Mouse (Mus musculus): ENCODE measurements around the gene Hapln3. TPM values are rescaled to one million over a fixed set of nuclear protein-coding genes. Genes with fewer than 3 reads are reported as not detected.

Hapln3 gene
- total RNA-seq (2015) (not detected in 2 replicates), total RNA-seq (2017) (not detected in 2 replicates)

GRCm38 (mm10) chr7:79130843-79131444 lies at the start of gene Hapln3:
TSS of gene Hapln3 (minus strand) at chr7:79131018.
- ATAC-seq (ENCODE audit: poor library complexity, severe bottlenecking) = no peak

GRCm38 (mm10) chr7:79173800-79174199 lies 43.0 kb upstream of the Hapln3 start:
- no peak for ATAC-seq (ENCODE audit: poor library complexity, severe bottlenecking)

GRCm38 (mm10) chr7:79171782-79172181 lies 41.0 kb upstream of the Hapln3 start:
- ATAC-seq (ENCODE audit: poor library complexity, severe bottlenecking) = no peak

GRCm38 (mm10) chr7:79167006-79167562 lies 36.3 kb upstream of the Hapln3 start:
- ATAC-seq (ENCODE audit: poor library complexity, severe bottlenecking) = peak; percentile 59

GRCm38 (mm10) chr7:79159406-79159805 lies 28.6 kb upstream of the Hapln3 start:
- ATAC-seq (ENCODE audit: poor library complexity, severe bottlenecking) = no peak

- ATAC-seq (ENCODE audit: poor library complexity, severe bottlenecking) = no peak
These were observed 18.7 kb upstream of the Hapln3 start for GRCm38 (mm10) chr7:79149522-79149921.

- ATAC-seq (ENCODE audit: poor library complexity, severe bottlenecking) = peak; percentile 100
These were observed 18.0 kb upstream of the Hapln3 start, which contains the start of gene Mfge8 for GRCm38 (mm10) chr7:79148711-79149266. TSS of gene Mfge8 (minus strand) at chr7:79149060.

GRCm38 (mm10) chr7:79147931-79148653 lies 17.3 kb upstream of the Hapln3 start:
- ATAC-seq (ENCODE audit: poor library complexity, severe bottlenecking) = no peak

- no peak for ATAC-seq (ENCODE audit: poor library complexity, severe bottlenecking)
These were observed 16.4 kb upstream of the Hapln3 start for GRCm38 (mm10) chr7:79147011-79147837.

GRCm38 (mm10) chr7:79140897-79141296 lies 10.1 kb upstream of the Hapln3 start:
- peak; percentile 84 for ATAC-seq (ENCODE audit: poor library complexity, severe bottlenecking)

GRCm38 (mm10) chr7:79139891-79140591 lies 9.2 kb upstream of the Hapln3 start:
- no peak for ATAC-seq (ENCODE audit: poor library complexity, severe bottlenecking)

- ATAC-seq (ENCODE audit: poor library complexity, severe bottlenecking) = no peak
These were observed 8.6 kb upstream of the Hapln3 start for GRCm38 (mm10) chr7:79139328-79139824.

GRCm38 (mm10) chr7:79133391-79133790 lies 2.6 kb upstream of the Hapln3 start:
- ATAC-seq (ENCODE audit: poor library complexity, severe bottlenecking) = no peak

GRCm38 (mm10) chr7:79130385-79130784 lies 433 bp downstream of the Hapln3 start:
- no peak for ATAC-seq (ENCODE audit: poor library complexity, severe bottlenecking)

GRCm38 (mm10) chr7:79129883-79130282 lies 935 bp downstream of the Hapln3 start:
- ATAC-seq (ENCODE audit: poor library complexity, severe bottlenecking) = no peak

GRCm38 (mm10) chr7:79123465-79123864 lies 7.4 kb downstream of the Hapln3 start:
- ATAC-seq (ENCODE audit: poor library complexity, severe bottlenecking) = no peak

- ATAC-seq (ENCODE audit: poor library complexity, severe bottlenecking) = no peak
These were observed 17.0 kb downstream of the Hapln3 start for GRCm38 (mm10) chr7:79113848-79114247.

GRCm38 (mm10) chr7:79096492-79096891 lies 34.3 kb downstream of the Hapln3 start:
- ATAC-seq (ENCODE audit: poor library complexity, severe bottlenecking) = no peak

GRCm38 (mm10) chr7:79089111-79089510 lies 41.7 kb downstream of the Hapln3 start:
- ATAC-seq (ENCODE audit: poor library complexity, severe bottlenecking) = no peak

Data from megakaryocyte, adult 5-6 weeks (primary cell).